Mouse (Mus musculus): ENCODE results near the gene Dnajb13.
A peak's percentile ranks its signal among the peaks of the same experiment; 100 is the strongest.
"Not testable (repeated sequence)": the region's sequence is repeated elsewhere in the genome, so short reads cannot be mapped to it uniquely, and the experiment has no call there.

The Dnajb13 gene

DNA sequence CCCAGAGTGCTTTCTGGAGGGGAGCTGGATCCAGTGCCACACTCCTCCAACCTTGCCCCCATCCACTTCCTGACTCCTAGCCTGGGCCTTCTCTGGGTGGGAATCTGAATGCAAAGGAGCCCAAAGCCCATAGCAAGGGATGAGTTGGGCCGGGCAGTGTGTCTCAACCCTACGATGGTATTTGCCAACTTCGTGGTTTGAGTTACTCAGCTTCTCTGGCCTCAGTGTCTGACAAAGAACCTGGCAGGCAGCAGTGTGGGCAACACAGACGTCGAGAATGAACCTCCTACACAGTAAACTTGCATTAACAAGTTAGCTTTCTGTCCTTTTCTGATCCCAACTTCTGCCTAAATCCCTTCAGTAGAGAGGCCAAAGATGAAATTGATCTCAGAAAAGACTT, 30.3 kb downstream of the Dnajb13 start:
- no peak for DNase-seq

DNA sequence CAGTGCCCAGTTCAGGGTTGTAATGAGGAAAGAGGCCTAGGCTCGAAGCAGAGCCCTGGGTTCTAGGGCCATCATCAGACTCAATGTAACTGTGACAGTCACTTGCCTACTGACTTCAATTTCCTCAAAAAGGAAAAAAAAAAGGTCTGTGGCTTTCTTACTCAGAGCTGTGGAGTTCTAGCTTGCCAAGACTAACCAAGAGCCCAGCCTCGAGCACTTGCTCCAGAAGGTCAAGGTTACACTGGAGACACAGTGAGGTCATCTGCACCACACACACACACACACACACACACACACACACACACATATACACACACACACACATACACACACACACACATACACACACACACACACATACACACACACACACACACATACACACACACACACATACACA, 32.7 kb downstream of the Dnajb13 start:
- DNase-seq: not testable (repeated sequence)

DNA sequence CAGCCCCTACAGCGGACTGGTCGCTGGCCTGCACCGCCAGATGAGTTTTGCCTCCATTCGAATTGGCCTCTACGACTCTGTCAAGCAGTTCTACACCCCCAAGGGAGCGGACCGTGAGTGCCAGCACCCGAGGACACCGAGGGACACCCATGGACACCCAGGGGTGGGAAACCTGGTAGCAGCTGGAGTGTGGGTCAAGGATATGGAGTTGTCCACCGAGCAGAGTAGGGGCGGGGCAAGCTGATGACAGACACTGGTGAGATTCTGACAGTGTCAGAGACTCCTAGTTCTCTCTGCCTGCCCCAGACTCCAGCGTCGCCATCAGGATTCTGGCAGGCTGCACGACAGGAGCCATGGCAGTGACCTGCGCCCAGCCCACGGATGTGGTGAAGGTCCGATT, 34.6 kb downstream of the Dnajb13 start:
- no peak for DNase-seq

DNA sequence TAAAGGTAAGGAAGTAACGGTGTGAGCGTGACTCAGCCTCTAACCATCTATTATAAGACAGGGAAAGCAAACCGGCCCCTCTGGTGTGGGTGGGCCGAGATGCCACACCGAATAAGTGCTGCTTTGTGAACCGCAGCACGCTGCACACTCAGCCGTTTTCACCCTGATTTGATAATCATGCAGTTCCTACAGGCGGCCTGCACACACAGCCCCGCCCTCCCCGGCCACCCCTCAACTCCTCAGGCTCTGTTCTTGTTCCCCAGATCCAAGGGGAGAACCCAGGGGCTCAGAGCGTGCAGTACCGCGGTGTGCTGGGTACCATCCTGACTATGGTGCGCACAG, 35.0 kb downstream of the Dnajb13 start:
- DNase-seq: peak; percentile 38

DNA sequence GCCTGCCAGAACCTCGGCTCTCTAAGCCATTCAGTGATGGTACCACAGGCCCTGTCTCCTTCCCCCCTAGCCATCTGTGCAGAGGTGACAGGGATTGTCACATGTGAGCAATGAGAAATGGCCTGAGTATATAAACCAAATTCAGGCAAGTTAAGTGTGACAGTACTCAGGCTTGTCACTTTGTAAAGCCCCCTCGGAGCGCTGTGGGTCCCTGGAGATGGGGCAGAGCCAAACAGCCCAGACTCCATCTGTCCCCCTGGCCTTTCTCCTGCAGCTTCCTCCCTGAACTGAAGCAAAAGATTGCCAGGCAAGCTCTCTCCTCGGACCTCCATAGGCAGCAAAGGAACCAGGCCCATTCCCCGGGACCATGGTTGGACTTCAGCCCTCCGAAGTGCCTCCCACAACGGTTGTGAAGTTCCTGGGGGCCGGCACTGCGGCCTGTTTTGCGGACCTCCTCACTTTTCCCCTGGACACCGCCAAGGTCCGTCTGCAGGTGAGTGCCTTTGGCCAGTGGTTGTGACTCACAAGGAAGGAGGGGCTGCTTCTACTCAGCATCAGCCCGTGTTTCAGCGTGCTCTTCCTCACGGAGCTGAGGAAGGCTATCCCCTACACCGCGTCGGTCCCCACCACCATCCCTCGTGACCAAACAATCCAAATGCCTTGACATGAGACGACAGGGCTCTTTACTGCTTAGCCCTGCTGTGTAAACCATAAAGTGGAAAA, 35.5 kb downstream of the Dnajb13 start:
- DNase-seq: no peak

DNA sequence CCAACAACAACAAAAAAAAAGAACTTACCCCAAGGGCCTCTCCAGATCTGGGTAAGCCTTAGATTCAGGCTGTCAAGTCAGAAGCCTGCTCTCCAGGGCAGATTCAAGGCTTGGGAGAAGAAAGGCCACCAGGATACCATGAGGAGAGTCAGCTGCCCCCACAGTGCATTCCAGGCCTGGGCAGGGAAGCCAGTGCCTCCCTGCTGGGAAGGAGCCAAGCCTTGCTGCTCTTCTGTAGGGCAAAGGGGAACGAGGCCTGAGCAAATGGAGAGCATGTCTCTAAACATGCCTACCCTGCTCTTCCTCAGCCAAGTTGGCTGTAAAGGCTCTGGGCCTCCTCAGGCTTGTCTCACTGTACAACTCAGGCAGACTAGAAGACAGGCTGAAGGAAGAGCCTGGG, 40.1 kb downstream of the Dnajb13 start:
- DNase-seq: no peak

DNA sequence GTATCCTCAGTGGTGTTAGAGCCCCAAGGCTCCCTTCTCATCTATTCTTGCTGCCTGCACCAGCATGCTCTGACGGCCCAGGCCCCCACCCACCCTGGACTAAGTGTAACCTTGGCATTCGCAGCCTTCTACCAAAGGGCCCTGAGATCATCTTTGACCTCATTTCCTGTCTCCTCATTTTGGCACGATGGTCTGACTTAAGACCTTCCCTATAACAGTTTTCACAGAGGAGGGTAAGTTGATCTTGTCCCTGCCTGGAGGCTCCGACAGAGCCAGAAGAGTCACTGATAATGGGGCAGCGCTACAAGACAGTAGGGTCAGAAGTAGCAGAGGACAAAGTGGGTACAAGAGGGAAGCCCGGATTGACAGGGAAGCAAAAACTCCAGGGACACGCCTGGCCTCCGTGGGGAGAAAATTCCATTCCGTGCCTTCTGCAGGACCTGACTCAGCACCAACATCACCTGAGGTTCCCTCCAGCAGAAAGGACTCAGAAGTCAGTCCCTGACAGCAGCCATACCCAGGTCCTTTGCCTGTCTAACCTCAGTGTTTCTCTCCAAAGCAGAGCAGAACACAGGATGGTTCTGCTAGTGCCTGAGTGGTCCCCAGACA, 40.8 kb downstream of the Dnajb13 start:
- DNase-seq: no peak

DNA sequence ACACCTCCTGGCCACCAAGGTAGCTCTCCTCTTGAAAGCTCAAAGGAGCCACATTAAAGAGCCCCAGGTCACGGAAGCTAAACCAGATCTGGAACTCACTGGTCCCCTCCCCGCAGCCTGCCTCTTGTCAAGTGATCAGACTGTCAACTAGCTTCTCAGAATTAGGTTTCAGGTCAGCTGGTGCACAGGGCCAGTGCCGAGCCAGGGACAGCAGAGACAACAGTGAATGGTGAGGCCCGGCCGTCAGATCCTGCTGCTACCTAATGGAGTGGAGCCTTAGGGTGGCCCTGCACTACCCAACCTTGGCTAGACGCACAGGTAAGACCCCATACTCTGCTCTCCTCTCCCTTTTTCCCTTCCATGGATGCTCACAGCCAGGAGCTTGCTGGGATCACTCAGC, 42.0 kb downstream of the Dnajb13 start, which contains the start of gene Ucp3:
TSS of gene Ucp3 (plus strand) at position 214 of the 400 bp plus-strand sequence.
- DNase-seq: no peak

DNA sequence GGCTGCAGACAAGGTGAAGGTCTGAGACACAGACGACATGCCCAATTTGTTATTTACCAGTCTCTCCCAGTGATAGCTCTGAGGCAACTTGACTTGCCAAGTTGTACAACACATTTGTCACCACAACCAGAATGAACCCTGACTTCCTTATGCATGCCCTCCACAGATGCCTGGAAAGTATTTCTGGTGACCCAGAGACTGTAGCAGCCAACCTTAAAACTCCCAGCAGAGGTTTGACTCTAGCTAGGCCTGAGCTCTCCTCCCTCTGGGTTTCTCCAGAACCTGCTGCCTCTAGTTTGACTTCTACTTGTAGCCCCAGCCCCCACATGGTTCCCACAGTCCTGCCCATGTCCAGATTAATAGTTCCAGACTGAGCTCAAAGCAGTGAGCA, 43.4 kb downstream of the Dnajb13 start:
- no peak for DNase-seq

DNA sequence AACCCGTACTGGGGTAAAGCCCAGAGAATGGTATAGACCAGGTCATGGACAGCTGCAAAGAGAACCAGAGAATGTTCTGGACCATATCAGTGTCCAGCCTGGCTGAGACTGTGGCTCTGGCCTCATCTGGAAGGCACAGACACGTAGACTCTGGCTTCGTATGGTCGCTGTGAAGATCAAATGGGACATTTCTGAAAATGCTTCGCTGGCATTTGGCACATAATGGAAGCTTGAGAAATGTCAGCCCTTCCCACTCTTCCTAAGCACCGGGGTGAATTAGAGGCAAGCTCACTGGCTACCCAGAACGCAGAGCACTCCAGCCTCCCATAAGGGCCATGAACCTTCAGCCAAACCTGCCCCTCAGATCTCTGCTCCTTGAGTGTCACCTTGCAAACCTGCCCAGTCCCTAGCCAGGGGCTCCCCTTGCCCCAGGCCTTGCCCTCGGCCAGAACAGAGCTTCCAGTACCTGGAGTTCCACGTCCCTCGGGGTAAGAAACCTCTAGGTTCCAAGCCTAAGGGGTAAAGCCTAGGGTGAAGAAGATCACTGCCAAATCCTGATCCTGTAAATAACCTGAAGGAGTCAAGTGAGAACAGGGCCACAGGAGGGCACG, 43.9 kb downstream of the Dnajb13 start:
- no peak for DNase-seq

DNA sequence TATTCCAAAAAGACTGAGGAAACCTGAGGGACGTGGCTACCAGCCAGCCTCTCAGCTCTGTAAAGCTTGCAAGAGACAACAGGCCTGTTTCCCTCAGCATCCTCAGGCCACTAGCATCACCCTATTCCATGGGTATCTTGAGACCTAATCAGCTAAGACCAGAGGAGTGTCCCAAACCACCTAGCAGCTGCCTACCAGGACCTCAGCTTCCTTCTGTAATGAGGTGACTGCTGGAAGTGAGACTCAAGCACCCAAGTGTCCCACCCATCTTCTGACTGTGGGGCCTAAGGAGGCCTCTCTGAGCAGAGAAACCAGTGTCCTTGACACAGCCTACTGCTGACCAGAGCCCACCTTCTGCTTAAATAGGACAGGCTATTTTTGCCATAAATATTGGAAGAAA, 45.3 kb downstream of the Dnajb13 start:
- DNase-seq: peak; percentile 66

DNA sequence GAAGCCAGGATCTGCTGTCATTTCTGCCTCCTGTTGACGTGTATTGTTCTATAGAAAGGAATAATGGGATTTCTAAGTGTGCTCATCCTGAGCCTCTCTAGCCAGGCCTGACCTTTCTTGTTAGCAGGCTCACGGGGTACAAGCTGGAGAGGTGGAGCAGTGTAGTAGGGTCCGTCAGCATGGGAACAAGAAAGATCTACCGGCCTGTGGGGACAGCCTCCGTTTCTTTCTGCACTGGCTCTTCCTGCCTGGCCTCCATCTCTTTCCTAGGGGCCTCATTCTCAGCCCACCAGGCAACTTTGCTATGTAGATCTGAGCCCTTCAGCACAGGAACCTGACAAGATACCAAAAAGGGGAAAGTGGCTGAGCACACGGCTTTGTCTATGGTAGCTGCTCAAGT, 46.0 kb downstream of the Dnajb13 start:
- no peak for DNase-seq

DNA sequence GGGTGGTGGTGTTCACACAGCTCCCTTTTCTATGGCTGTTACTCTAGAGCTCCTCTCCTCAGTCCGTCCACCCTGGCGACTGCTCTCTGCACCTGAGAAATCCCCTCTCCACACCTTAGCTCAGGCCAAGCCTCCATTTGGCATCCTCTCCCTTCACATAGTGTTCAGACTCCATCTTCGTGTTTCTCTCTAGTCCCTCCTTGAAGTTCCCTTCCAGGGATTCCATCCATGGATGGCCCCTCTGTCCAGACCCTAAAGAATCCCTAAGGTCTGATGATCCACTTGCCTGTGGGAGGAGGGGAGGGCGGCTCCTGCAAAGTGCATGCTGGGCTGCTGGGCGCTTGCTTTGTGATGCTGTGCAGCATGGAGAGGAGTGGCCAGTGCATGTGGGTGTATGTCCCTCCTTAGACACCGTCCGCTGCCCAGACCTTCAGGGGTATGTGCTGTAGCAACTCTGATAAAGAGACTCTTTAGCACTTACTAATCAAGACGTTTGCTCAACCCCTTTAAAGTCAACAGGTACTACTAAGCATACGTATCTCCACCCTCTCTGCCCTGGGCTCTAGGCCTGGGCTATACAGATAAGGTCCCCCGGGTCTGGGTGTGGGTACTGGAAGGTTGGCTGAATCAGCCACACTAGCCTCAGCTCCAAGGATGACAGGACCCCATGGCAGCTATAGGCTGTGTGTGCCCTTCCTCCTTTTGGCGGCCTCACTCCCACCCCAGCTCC, 47.8 kb downstream of the Dnajb13 start:
- peak; percentile 94 for DNase-seq

DNA sequence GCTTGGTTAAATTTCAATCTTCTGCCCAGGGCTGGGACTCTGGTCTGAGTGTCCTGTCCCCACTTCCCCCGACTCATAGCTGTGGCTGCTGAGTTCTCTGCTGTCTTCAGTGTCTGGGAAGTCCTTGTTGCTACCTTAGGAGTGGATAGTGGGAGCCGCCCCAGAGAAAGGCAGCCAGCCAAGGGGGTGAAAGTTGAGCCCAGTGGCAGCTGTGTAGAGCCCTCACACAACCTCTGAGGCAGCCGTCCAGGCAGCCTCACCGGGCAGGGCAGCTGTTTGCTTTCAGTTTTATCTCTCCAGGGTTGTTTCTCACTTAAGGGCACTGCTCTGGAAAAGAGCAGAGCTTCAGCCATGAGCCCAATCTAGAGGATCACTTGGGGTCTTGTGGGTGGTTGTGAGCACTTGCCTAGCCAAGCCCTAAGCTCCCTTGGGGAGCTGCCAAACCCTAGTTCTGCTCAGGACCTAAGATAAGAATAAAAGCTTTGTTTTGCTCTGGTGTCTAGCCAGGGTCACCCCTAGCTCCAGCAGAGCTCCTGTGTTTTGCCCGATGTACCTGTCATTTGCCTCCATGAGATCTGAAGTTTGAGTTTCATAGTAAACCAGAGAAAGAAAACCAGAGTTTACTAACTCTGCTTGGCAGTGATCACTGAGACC, 49.0 kb downstream of the Dnajb13 start:
- DNase-seq: peak; percentile 75

DNA sequence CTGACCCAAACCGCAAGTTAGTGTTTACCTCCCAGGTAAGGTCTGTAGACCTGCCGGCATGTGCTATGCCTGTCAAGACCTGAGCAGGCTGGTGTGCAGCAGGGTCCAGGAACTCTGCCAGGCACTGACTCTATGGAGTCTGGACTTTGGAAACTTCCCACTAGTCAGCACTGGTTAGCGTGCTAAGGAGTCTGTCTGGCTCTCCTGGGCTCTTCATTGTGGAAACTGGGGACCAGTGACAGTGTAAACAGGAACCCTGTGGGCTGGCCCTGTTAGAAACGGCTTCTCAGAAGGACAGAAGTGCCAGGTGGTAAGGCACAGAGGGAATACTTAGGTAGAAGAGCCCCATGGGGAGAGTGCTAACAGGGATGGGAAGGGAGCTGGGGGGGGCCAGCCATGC, 49.5 kb downstream of the Dnajb13 start:
- peak; percentile 48 for DNase-seq

DNA sequence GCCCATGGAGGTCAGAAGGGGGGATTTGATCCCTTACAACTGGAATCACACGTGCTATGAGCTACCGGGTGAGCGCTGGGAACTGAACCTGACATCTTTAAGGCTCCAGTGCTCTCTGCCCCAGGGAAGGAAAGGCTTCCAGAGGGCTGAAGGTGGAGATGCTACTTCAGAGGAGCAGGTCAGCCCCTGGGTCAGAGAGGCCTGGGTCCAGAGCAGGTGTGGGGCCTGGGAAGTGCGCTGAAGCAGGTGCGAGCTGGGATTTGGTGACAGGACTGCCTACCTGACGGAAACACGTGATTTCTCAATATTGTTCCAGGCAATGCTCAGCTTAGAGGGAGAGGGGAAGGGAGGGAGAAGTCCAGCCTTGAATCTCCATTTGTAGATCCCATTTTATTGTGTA, 50.5 kb downstream of the Dnajb13 start:
- no peak for DNase-seq

DNA sequence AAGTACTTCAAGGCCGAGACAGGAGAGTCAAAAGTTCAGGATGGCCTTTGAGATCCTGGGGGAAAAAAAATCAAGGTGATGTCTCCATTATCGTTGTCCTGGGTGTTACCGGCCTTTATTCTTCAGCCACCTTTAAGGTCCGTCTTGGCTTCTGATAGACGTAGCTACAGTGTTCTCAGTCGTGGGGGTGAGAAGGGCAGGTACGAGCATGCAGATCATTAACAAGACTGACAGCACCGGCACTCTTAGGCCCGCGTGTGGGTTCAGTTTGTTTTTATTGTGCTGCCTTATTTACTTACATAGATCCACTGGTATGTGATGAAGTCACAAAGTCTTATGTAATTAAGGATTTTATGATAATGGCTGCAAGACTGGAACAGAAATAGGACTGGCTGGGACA, 51.0 kb downstream of the Dnajb13 start:
- no peak for DNase-seq

DNA sequence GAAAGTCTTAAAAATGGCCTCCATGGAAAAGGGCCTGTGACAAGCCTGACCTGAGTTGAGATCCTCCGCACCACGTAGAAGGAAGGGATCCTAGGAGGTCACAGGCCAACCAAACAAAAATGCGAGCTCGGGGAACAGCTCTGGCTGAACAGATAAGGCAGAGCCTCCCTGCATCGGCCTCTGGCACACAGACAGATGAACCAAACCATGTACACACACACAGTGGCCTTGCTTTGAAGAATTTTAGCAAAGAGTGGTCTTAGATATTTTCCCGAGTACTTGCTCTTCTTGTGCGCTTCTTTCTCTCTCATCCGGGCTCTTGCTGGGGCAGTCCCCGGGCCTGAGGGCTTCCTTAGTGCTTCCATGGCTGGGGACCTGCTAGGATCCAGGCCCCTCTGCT, 51.6 kb downstream of the Dnajb13 start:
- DNase-seq: peak; percentile 91

DNA sequence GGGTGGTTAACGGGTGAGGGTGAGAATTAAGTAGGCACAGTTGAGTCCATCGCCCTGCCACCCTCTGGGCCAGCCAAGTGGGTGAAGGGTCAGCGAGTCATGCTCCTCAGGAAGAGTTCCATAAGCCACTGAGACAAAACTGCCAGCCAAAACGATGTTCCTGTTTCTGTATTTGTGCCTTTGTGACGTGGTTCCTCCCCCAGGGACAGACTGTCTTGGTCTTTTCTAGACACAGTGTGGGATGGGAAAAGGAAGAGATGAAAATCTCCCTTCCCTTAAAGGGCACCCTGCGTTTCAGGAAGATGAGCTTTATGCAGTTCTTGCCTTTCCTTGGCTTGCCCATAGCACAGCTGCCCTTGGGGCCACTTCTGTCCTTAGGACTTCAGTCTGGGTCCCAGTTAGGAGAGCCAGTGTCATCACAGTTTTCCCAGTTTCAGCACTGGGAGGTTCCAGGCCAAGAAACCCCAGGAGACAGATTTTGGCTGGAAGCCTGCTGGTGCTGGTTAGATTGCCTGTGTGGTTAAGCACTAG, 53.1 kb downstream of the Dnajb13 start:
- DNase-seq: no peak

DNA sequence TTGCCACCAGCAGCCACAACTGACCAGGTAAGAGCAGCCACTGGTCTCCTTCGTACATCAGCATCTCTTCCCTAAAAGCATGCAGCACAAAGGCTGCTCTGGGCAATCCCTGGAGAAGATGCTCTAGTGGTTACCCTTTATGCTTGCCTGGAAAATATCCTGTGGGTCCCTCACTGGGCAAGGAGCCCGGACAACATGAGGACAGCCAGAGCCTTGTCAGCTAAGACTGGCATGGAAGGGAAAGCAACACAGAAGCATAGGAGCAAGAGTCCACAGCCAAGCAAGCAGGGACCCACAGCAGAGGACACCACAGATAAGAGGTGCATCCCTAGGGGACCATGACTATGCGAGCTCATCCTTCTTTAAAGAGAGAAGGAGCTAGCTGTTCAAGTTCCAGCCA, 54.9 kb downstream of the Dnajb13 start:
- DNase-seq: peak; percentile 36

DNA sequence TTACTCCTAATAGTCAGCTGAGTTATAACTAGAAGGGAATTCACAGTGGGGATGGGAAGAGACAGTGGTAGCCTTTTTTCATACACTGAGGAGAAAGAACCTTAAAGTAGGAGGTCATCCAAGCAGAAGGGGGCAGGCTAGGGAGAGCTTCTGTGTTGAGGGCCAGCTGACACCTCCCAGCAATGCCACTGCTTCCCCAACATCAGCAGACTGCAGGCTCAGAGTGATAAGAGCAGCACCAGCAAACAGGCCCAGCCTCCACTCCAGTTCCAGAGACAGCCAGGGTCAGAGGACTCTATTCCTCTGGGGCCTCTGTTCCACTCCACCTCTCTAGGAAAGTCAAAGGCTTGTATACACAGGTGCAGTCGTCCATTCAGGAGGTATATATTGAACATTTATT, 56.6 kb downstream of the Dnajb13 start:
- DNase-seq: peak; percentile 88
